Comparison of ENCODE assay signal across 15 mouse cellular contexts in genomic region chr1:19337207-19337606, GRCm38 (mm10).
DNase-seq lines count a peak whose midpoint lies in the region; ATAC-seq and TF ChIP-seq lines count a peak whose summit lies in the region.
"Had no signal": no experiment of that assay in that cellular context is flagged by ENCODE, and none has a peak within 500 bp of the region (broad histone marks: within the 10 kb centered on the region; RNA-seq: fewer than 3 reads in every experiment).

No protein-coding gene starts in this region.

- DNase-seq in cerebellum, postnatal 14 days = peak; percentile 1 to 2
- DNase-seq in cerebellum, adult 8-10 months = no peak
- peak; percentile 3 for DNase-seq in embryo, embryonic 11.5 days (ENCODE audit: low read depth, low spot score)
- DNase-seq in limb, embryonic 14.5 days (ENCODE audit: low spot score) = peak; percentile 25
- DNase-seq in heart, postnatal 4 days = no peak
- DNase-seq in cerebellum, adult 9-10 months = no peak
- DNase-seq: gastrocnemius, postnatal 25 days; liver, postnatal 0 days; lung, postnatal 14 days; right cerebral cortex, postnatal 4 days; thymus, postnatal 14 days had no signal

- H3K4me3 ChIP-seq in hindbrain, embryonic 15.5 days = no peak overlapping the region
- no peak overlapping the region for H3K4me3 ChIP-seq in hindbrain, embryonic 13.5 days
- H3K4me3 ChIP-seq in limb, embryonic 14.5 days (replicated peaks; ENCODE audit: low read length) = no peak overlapping the region
- H3K4me3 ChIP-seq: megakaryocyte, embryonic 14.5 days; neural tube, embryonic 13.5 days had no signal

- no peak overlapping the region for H3K27ac ChIP-seq in hindbrain, embryonic 15.5 days (replicated peaks)
- no peak overlapping the region for H3K27ac ChIP-seq in hindbrain, embryonic 13.5 days
- no peak overlapping the region for H3K27ac ChIP-seq in limb, embryonic 14.5 days (replicated peaks; ENCODE audit: low read depth, low read length)
- H3K27ac ChIP-seq: neural tube, embryonic 13.5 days had no signal

- peak; percentile 38; the same call in 1 of the 2 replicates for ATAC-seq in hindbrain, embryonic 15.5 days (ENCODE audit: low FRiP score, low read depth)
- ATAC-seq in hindbrain, embryonic 13.5 days (ENCODE audit: low FRiP score) = no peak
- no peak for ATAC-seq in limb, embryonic 14.5 days (ENCODE audit: low FRiP score, low read depth)
- ATAC-seq: liver, postnatal 0 days had no signal

- H3K4me2 ChIP-seq in hindbrain, embryonic 15.5 days = no peak overlapping the region
- H3K4me2 ChIP-seq in hindbrain, embryonic 13.5 days = no peak overlapping the region
- H3K4me2 ChIP-seq in limb, embryonic 14.5 days (replicated peaks; ENCODE audit: low read depth, low read length, severe bottlenecking) = no peak overlapping the region
- H3K4me2 ChIP-seq: neural tube, embryonic 13.5 days had no signal

- H3K9me3 ChIP-seq in hindbrain, embryonic 15.5 days = no peaks in the 10 kb centered on the region
- no peaks in the 10 kb centered on the region for H3K9me3 ChIP-seq in hindbrain, embryonic 13.5 days
- no peaks in the 10 kb centered on the region for H3K9me3 ChIP-seq in limb, embryonic 14.5 days (ENCODE audit: control insufficient read depth, low read length)
- H3K9me3 ChIP-seq: megakaryocyte, embryonic 14.5 days; neural tube, embryonic 13.5 days had no signal

- TF ChIP-seq POLR2A in limb, embryonic 14.5 days (IDR thresholded peaks at IDR 0.05; ENCODE audit: borderline replicate concordance, extremely low read depth, insufficient read depth, insufficient read length) = no peak

- WGBS in hindbrain, embryonic 15.5 days = 46% methylated on average over 3 of the region's 3 CpGs
- 55% methylated on average over 3 of the region's 3 CpGs for WGBS in hindbrain, embryonic 13.5 days
- 13% methylated on average over 3 of the region's 3 CpGs for WGBS in limb, embryonic 14.5 days

- H3K36me3 ChIP-seq in hindbrain, embryonic 15.5 days = no peaks in the 10 kb centered on the region
- no peaks in the 10 kb centered on the region for H3K36me3 ChIP-seq in hindbrain, embryonic 13.5 days
- no peaks in the 10 kb centered on the region for H3K36me3 ChIP-seq in limb, embryonic 14.5 days (ENCODE audit: control insufficient read depth, insufficient read depth, low read length)
- H3K36me3 ChIP-seq: neural tube, embryonic 13.5 days had no signal

- H3K4me1 ChIP-seq in hindbrain, embryonic 15.5 days (replicated peaks) = no peaks in the 10 kb centered on the region
- no peaks in the 10 kb centered on the region for H3K4me1 ChIP-seq in hindbrain, embryonic 13.5 days (replicated peaks)
- H3K4me1 ChIP-seq in limb, embryonic 14.5 days (ENCODE audit: control insufficient read depth, insufficient read depth, low read length) = no peaks in the 10 kb centered on the region
- H3K4me1 ChIP-seq: megakaryocyte, embryonic 14.5 days; neural tube, embryonic 13.5 days had no signal

- H3K27me3 ChIP-seq in hindbrain, embryonic 15.5 days = no peaks in the 10 kb centered on the region
- H3K27me3 ChIP-seq in hindbrain, embryonic 13.5 days = no peaks in the 10 kb centered on the region
- H3K27me3 ChIP-seq in limb, embryonic 14.5 days (ENCODE audit: control insufficient read depth, insufficient read depth, low read length) = no peaks in the 10 kb centered on the region; the same call in 1 of the 2 replicates
- H3K27me3 ChIP-seq: megakaryocyte, embryonic 14.5 days; neural tube, embryonic 13.5 days had no signal

- no peak overlapping the region for H3K9ac ChIP-seq in hindbrain, embryonic 15.5 days
- no peak overlapping the region for H3K9ac ChIP-seq in hindbrain, embryonic 13.5 days
- H3K9ac ChIP-seq in limb, embryonic 14.5 days (ENCODE audit: low read depth, low read length, severe bottlenecking) = no peak overlapping the region
- H3K9ac ChIP-seq: liver, postnatal 0 days; neural tube, embryonic 13.5 days had no signal

Comparison
In these comparisons a context has a peak if more than half of its experiments do, and no peak if none do; other contexts are left out.
1. DNase-seq: peak in cerebellum, postnatal 14 days (2 of 2), embryo, embryonic 11.5 days (single experiment) and limb, embryonic 14.5 days (single experiment); none in cerebellum, adult 8-10 months (single experiment), heart, postnatal 4 days (single experiment) and cerebellum, adult 9-10 months (single experiment).